Mouse (Mus musculus) heart, adult 2 months (tissue): ENCODE measurements around the gene Rora.

Experiments used
- CTCF ChIP-seq: fragments of 200-600 bp; IDR thresholded peaks from 2 replicates; pipeline ENCODE4 v1.8.1; 2022; ENCODE audit warnings: antibody characterized with exemption, mild to moderate bottlenecking, moderate library complexity
- EP300 ChIP-seq: fragments of 200-500 bp; IDR thresholded peaks from 2 replicates; pipeline ENCODE4 v1.6.1; 2011; ENCODE audit warnings: low read depth, low read length, control low read depth; ENCODE audit not compliant: insufficient read depth
- POLR2A ChIP-seq: fragments of 200-500 bp; IDR thresholded peaks from 2 replicates; pipeline ENCODE4 v1.6.1; 2011; ENCODE audit warnings: mild to moderate bottlenecking, low read depth, low read length, control low read depth; ENCODE audit not compliant: insufficient read depth

- TF ChIP-seq CTCF (no peak), POLR2A (no peak), EP300 (no peak)
Measured at GRCm38 (mm10) chr9:69229935-69230334, 576.3 kb downstream of the Rora start.
